Mouse (Mus musculus): Measurements from ENCODE around the gene Ctnna2.

The Ctnna2 gene

GRCm38 (mm10) chr6:77215322-77215721 is 764.2 kb downstream of the Ctnna2 start:
- Histone ChIP-seq H3K4me3 (replicated peaks; ENCODE audit: low read length) (no peak overlapping the region), H3K36me3 (ENCODE audit: insufficient read depth, low read length) (no peaks in the 10 kb centered on the region), H3K27me3 (ENCODE audit: insufficient read depth, low read length) (no peaks in the 10 kb centered on the region), H3K9me3 (ENCODE audit: low read length) (no peaks in the 10 kb centered on the region), H3K4me1 (replicated peaks; ENCODE audit: low read depth, low read length) (no peaks in the 10 kb centered on the region)
- no peak for TF ChIP-seq CTCF (conservative IDR thresholded peaks at IDR 0.05; ENCODE audit: low read length)
- no peak for TF ChIP-seq POU5F1 (IDR thresholded peaks at IDR 0.05; ENCODE audit: borderline replicate concordance, low read length)

GRCm38 (mm10) chr6:77213757-77214409 is 765.6 kb downstream of the Ctnna2 start:
- H3K4me3 ChIP-seq (replicated peaks; ENCODE audit: low read length), result no peak overlapping the region
- no peaks in the 10 kb centered on the region for H3K27me3 ChIP-seq (ENCODE audit: insufficient read depth, low read length)
- no peaks in the 10 kb centered on the region for H3K9me3 ChIP-seq (ENCODE audit: low read length)
- H3K4me1 ChIP-seq (replicated peaks; ENCODE audit: low read depth, low read length), result no peaks in the 10 kb centered on the region
- no peaks in the 10 kb centered on the region for H3K36me3 ChIP-seq (ENCODE audit: insufficient read depth, low read length)
- TF ChIP-seq POU5F1 (IDR thresholded peaks at IDR 0.05; ENCODE audit: borderline replicate concordance, low read length) (no peak), CTCF (conservative IDR thresholded peaks at IDR 0.05; ENCODE audit: low read length) (no peak), NANOG (IDR thresholded peaks at IDR 0.05; ENCODE audit: borderline replicate concordance, low read length) (no peak)

- no peak for TF ChIP-seq POU5F1 (IDR thresholded peaks at IDR 0.05; ENCODE audit: borderline replicate concordance, low read length)
- TF ChIP-seq NANOG (IDR thresholded peaks at IDR 0.05; ENCODE audit: borderline replicate concordance, low read length), result no peak
- no peak for TF ChIP-seq CTCF (conservative IDR thresholded peaks at IDR 0.05; ENCODE audit: low read length)
- no peaks in the 10 kb centered on the region for H3K27me3 ChIP-seq (ENCODE audit: insufficient read depth, low read length)
- no peaks in the 10 kb centered on the region for H3K9me3 ChIP-seq (ENCODE audit: low read length)
Observed at GRCm38 (mm10) chr6:77209929-77210328, 769.6 kb downstream of the Ctnna2 start.

GRCm38 (mm10) chr6:77209183-77209582 is 770.3 kb downstream of the Ctnna2 start:
- no peak for TF ChIP-seq POU5F1 (IDR thresholded peaks at IDR 0.05; ENCODE audit: borderline replicate concordance, low read length)
- no peak for TF ChIP-seq NANOG (IDR thresholded peaks at IDR 0.05; ENCODE audit: borderline replicate concordance, low read length)
- no peak for TF ChIP-seq CTCF (conservative IDR thresholded peaks at IDR 0.05; ENCODE audit: low read length)
- Histone ChIP-seq H3K4me3 (replicated peaks; ENCODE audit: low read length) (no peak overlapping the region), H3K27me3 (ENCODE audit: insufficient read depth, low read length) (no peaks in the 10 kb centered on the region), H3K4me1 (replicated peaks; ENCODE audit: low read depth, low read length) (no peaks in the 10 kb centered on the region), H3K9me3 (ENCODE audit: low read length) (no peaks in the 10 kb centered on the region), H3K36me3 (ENCODE audit: insufficient read depth, low read length) (no peaks in the 10 kb centered on the region)

More at GRCm38 (mm10) chr6:77209929-77210328, 769.6 kb downstream of the Ctnna2 start:
- H3K4me3 ChIP-seq (replicated peaks; ENCODE audit: low read length), result no peak overlapping the region
- no peaks in the 10 kb centered on the region for H3K4me1 ChIP-seq (replicated peaks; ENCODE audit: low read depth, low read length)
- no peaks in the 10 kb centered on the region for H3K36me3 ChIP-seq (ENCODE audit: insufficient read depth, low read length)

- no peaks in the 10 kb centered on the region for H3K36me3 ChIP-seq (ENCODE audit: insufficient read depth, low read length)
Observed at GRCm38 (mm10) chr6:77199375-77199774, 780.1 kb downstream of the Ctnna2 start.

GRCm38 (mm10) chr6:77196650-77197049 is 782.8 kb downstream of the Ctnna2 start:
- H3K9me3 ChIP-seq (ENCODE audit: low read length), result no peaks in the 10 kb centered on the region
- H3K27me3 ChIP-seq (ENCODE audit: insufficient read depth, low read length), result no peaks in the 10 kb centered on the region
- no peak overlapping the region for H3K4me3 ChIP-seq (replicated peaks; ENCODE audit: low read length)
- TF ChIP-seq NANOG (IDR thresholded peaks at IDR 0.05; ENCODE audit: borderline replicate concordance, low read length), result no peak
- no peak for TF ChIP-seq POU5F1 (IDR thresholded peaks at IDR 0.05; ENCODE audit: borderline replicate concordance, low read length)
- TF ChIP-seq CTCF (conservative IDR thresholded peaks at IDR 0.05; ENCODE audit: low read length), result no peak
- H3K4me1 ChIP-seq (replicated peaks; ENCODE audit: low read depth, low read length), result peaks cover 31% of the 10 kb centered on the region
- H3K36me3 ChIP-seq (ENCODE audit: insufficient read depth, low read length), result no peaks in the 10 kb centered on the region

More at GRCm38 (mm10) chr6:77199375-77199774, 780.1 kb downstream of the Ctnna2 start:
- H3K4me1 ChIP-seq (replicated peaks; ENCODE audit: low read depth, low read length), result peaks cover 20% of the 10 kb centered on the region; the same call in 1 of the 2 replicates
- H3K4me3 ChIP-seq (replicated peaks; ENCODE audit: low read length), result no peak overlapping the region
- H3K27me3 ChIP-seq (ENCODE audit: insufficient read depth, low read length), result no peaks in the 10 kb centered on the region
- TF ChIP-seq POU5F1 (IDR thresholded peaks at IDR 0.05; ENCODE audit: borderline replicate concordance, low read length) (no peak), CTCF (conservative IDR thresholded peaks at IDR 0.05; ENCODE audit: low read length) (no peak), NANOG (IDR thresholded peaks at IDR 0.05; ENCODE audit: borderline replicate concordance, low read length) (no peak)
- no peaks in the 10 kb centered on the region for H3K9me3 ChIP-seq (ENCODE audit: low read length)

GRCm38 (mm10) chr6:77191635-77192034 is 787.9 kb downstream of the Ctnna2 start:
- no peak overlapping the region for H3K4me3 ChIP-seq (replicated peaks; ENCODE audit: low read length)

GRCm38 (mm10) chr6:77188628-77189027 is 790.9 kb downstream of the Ctnna2 start:
- Histone ChIP-seq H3K4me3 (replicated peaks; ENCODE audit: low read length) (no peak overlapping the region), H3K27me3 (ENCODE audit: insufficient read depth, low read length) (no peaks in the 10 kb centered on the region), H3K36me3 (ENCODE audit: insufficient read depth, low read length) (no peaks in the 10 kb centered on the region), H3K9me3 (ENCODE audit: low read length) (no peaks in the 10 kb centered on the region), H3K4me1 (replicated peaks; ENCODE audit: low read depth, low read length) (peaks cover 15% of the 10 kb centered on the region)
- no peak for TF ChIP-seq CTCF (conservative IDR thresholded peaks at IDR 0.05; ENCODE audit: low read length)
- TF ChIP-seq POU5F1 (IDR thresholded peaks at IDR 0.05; ENCODE audit: borderline replicate concordance, low read length), result no peak
- TF ChIP-seq NANOG (IDR thresholded peaks at IDR 0.05; ENCODE audit: borderline replicate concordance, low read length), result no peak

More at GRCm38 (mm10) chr6:77191635-77192034, 787.9 kb downstream of the Ctnna2 start:
- TF ChIP-seq POU5F1 (IDR thresholded peaks at IDR 0.05; ENCODE audit: borderline replicate concordance, low read length), result peak; percentile 71; the same call in 1 of the 2 replicates
- no peak for TF ChIP-seq CTCF (conservative IDR thresholded peaks at IDR 0.05; ENCODE audit: low read length)
- no peak for TF ChIP-seq NANOG (IDR thresholded peaks at IDR 0.05; ENCODE audit: borderline replicate concordance, low read length)
- H3K27me3 ChIP-seq (ENCODE audit: insufficient read depth, low read length), result no peaks in the 10 kb centered on the region
- no peaks in the 10 kb centered on the region for H3K9me3 ChIP-seq (ENCODE audit: low read length)
- no peaks in the 10 kb centered on the region for H3K36me3 ChIP-seq (ENCODE audit: insufficient read depth, low read length)
- peaks cover 15% of the 10 kb centered on the region for H3K4me1 ChIP-seq (replicated peaks; ENCODE audit: low read depth, low read length)

GRCm38 (mm10) chr6:77185751-77186150 is 793.7 kb downstream of the Ctnna2 start:
- Histone ChIP-seq H3K36me3 (ENCODE audit: insufficient read depth, low read length) (no peaks in the 10 kb centered on the region), H3K9me3 (ENCODE audit: low read length) (no peaks in the 10 kb centered on the region), H3K4me1 (replicated peaks; ENCODE audit: low read depth, low read length) (no peaks in the 10 kb centered on the region), H3K4me3 (replicated peaks; ENCODE audit: low read length) (no peak overlapping the region), H3K27me3 (ENCODE audit: insufficient read depth, low read length) (no peaks in the 10 kb centered on the region)
- TF ChIP-seq CTCF (conservative IDR thresholded peaks at IDR 0.05; ENCODE audit: low read length), result no peak
- no peak for TF ChIP-seq NANOG (IDR thresholded peaks at IDR 0.05; ENCODE audit: borderline replicate concordance, low read length)
- TF ChIP-seq POU5F1 (IDR thresholded peaks at IDR 0.05; ENCODE audit: borderline replicate concordance, low read length), result no peak

All from E14TG2a.4 (cell line).